Mouse (Mus musculus) hindbrain, postnatal 0 days (tissue): ENCODE data around the gene Golt1a. TPM values are rescaled to one million over a fixed set of nuclear protein-coding genes. Genes with fewer than 3 reads are reported as not detected.
A peak's percentile ranks its signal among the peaks of the same experiment; 100 is the strongest.

Source experiments
- ATAC-seq: fragments of 200-750 bp; cut with Nextera tagmentation; 2 replicates; pipeline ENCODE4 v1.8.0; 2017; ENCODE audit warnings: mild to moderate bottlenecking, moderate TSS enrichment, moderate library complexity
- DNase-seq: peaks from one replicate; pipeline ENCODE4 v3.0.0-alpha.2; 2015; ENCODE audit warnings: low spot score
- H3K27ac ChIP-seq: fragments of 300-500 bp; sonication (generic); 2 replicates; pipeline ENCODE4 v1.5.1; 2014; ENCODE audit warnings: mild to moderate bottlenecking
- H3K27me3 ChIP-seq: fragments of 300-500 bp; sonication (generic); 2 replicates; pipeline ENCODE4 v1.6.1; 2014; ENCODE audit warnings: low read length, mixed read lengths; ENCODE audit not compliant: insufficient read depth
- H3K36me3 ChIP-seq: fragments of 300-500 bp; sonication (generic); 2 replicates; pipeline ENCODE4 v1.6.1; 2014; ENCODE audit warnings: low read length, mixed read lengths; ENCODE audit not compliant: insufficient read depth
- H3K4me1 ChIP-seq: fragments of 300-500 bp; sonication (generic); 2 replicates; pipeline ENCODE4 v1.6.1; 2014; ENCODE audit warnings: antibody characterized with exemption, low read length, mixed read lengths; ENCODE audit not compliant: insufficient read depth
- H3K4me2 ChIP-seq: fragments of 300-500 bp; sonication (generic); 2 replicates; pipeline ENCODE4 v1.6.1; 2014; ENCODE audit warnings: low read depth, mild to moderate bottlenecking, low read length, moderate library complexity, mixed read lengths
- H3K4me3 ChIP-seq: fragments of 300-500 bp; sonication (generic); 2 replicates; pipeline ENCODE4 v1.5.1; 2014; ENCODE audit warnings: low read length
- H3K9ac ChIP-seq: fragments of 300-500 bp; sonication (generic); replicated peaks from 2 replicates; pipeline ENCODE4 v1.6.1; 2014; ENCODE audit warnings: mild to moderate bottlenecking, low read length, moderate library complexity, mixed read lengths
- H3K9me3 ChIP-seq: fragments of 300-500 bp; sonication (generic); 2 replicates; pipeline ENCODE4 v1.6.1; 2016; ENCODE audit warnings: low read length, mixed read lengths
- CTCF ChIP-seq: IDR thresholded peaks from 2 replicates; pipeline ENCODE4 v1.5.1; 2016; ENCODE audit warnings: antibody characterized with exemption, control low read depth, low read depth
- WGBS: fragments of 180-500 bp; shearing (Covaris S2); extraction: QIAGEN DNeasy Blood & Tissue Kit; methylation state at CpG from one replicate; pipeline ENCODE4 v1.1.7; 2014; 5-methylcytosine and 5-hydroxymethylcytosine counted together
- polyA plus RNA-seq: library from polyadenylated mRNA; unstranded; fragments of >200 nt; fragmentation: Nextera tagmentation; extraction: Ambion mirVana; gene quantifications from 2 replicates; pipeline ENCODE4 v1.2.1, GENCODE M21; 2015
- total RNA-seq: library from RNA; depleted of rRNA; stranded (reverse); fragments of >200 nt; gene quantifications from 2 replicates; pipeline ENCODE4 v1.2.3, GENCODE M21; 2014

The Golt1a gene
- total and polyA plus RNA-seq, 2 experiments from 2014 or later: 0.08 TPM; not detected in 1

- H3K4me2 ChIP-seq: no peak overlapping the region
- H3K27me3 ChIP-seq: no peaks in the 10 kb centered on the region
- WGBS: 18% methylated on average over 10 of the region's 10 CpGs
- 0 out of 2 replicates have a peak, but pooled peaks cover 12% of the 10 kb centered on the region for H3K4me1 ChIP-seq
- ATAC-seq (peak; percentile 80), DNase-seq (peak; percentile 63)
- peaks cover 8% of the 10 kb centered on the region; the same call in 1 of the 2 replicates for H3K36me3 ChIP-seq
- TF ChIP-seq CTCF: no peak
- 0 out of 2 replicates have a peak overlapping the region, but pooled peaks have one; percentile 3 for H3K9ac ChIP-seq
- H3K9me3 ChIP-seq: no peaks in the 10 kb centered on the region
- H3K4me3 ChIP-seq: no peak overlapping the region
- peak overlapping the region; percentile 55 for H3K27ac ChIP-seq
Measured at GRCm38 (mm10) chr1:133267813-133268492, 41.6 kb upstream of the Golt1a start.

- 72% methylated on average over 3 of the region's 3 CpGs for WGBS
- H3K36me3 ChIP-seq: peaks cover 8% of the 10 kb centered on the region; the same call in 1 of the 2 replicates
- H3K4me1 ChIP-seq: 0 out of 2 replicates have a peak, but pooled peaks cover 12% of the 10 kb centered on the region
Measured at GRCm38 (mm10) chr1:133268503-133268902, 41.1 kb upstream of the Golt1a start.

GRCm38 (mm10) chr1:133270336-133270735 is 39.3 kb upstream of the Golt1a start:
- Histone ChIP-seq H3K9ac (no peak overlapping the region), H3K27ac (no peak overlapping the region), H3K4me1 (0 out of 2 replicates have a peak, but pooled peaks cover 9% of the 10 kb centered on the region), H3K4me2 (no peak overlapping the region), H3K4me3 (no peak overlapping the region), H3K27me3 (no peaks in the 10 kb centered on the region), H3K36me3 (peaks cover 18% of the 10 kb centered on the region; the same call in 1 of the 2 replicates), H3K9me3 (no peaks in the 10 kb centered on the region)
- 54% methylated on average over 6 of the region's 6 CpGs for WGBS
- DNase-seq (no peak), ATAC-seq (no peak)
- TF ChIP-seq CTCF: no peak

More at GRCm38 (mm10) chr1:133268503-133268902, 41.1 kb upstream of the Golt1a start:
- no peaks in the 10 kb centered on the region for H3K9me3 ChIP-seq
- ATAC-seq: peak; percentile 57
- no peak overlapping the region for H3K9ac ChIP-seq
- peak overlapping the region; percentile 55; the same call in 1 of the 2 replicates for H3K27ac ChIP-seq
- no peaks in the 10 kb centered on the region for H3K27me3 ChIP-seq
- DNase-seq: no peak
- peak; percentile 49 for TF ChIP-seq CTCF
- H3K4me3 ChIP-seq: no peak overlapping the region
- no peak overlapping the region for H3K4me2 ChIP-seq

GRCm38 (mm10) chr1:133274163-133274562 is 35.4 kb upstream of the Golt1a start:
- no peak overlapping the region for H3K4me2 ChIP-seq
- 91% methylated on average over 19 of the region's 19 CpGs for WGBS
- DNase-seq (no peak), ATAC-seq (no peak)
- H3K4me3 ChIP-seq: no peak overlapping the region
- H3K9me3 ChIP-seq: no peaks in the 10 kb centered on the region
- H3K9ac ChIP-seq: no peak overlapping the region
- H3K36me3 ChIP-seq: peaks cover 18% of the 10 kb centered on the region; the same call in 1 of the 2 replicates
- no peaks in the 10 kb centered on the region for H3K4me1 ChIP-seq
- H3K27me3 ChIP-seq: no peaks in the 10 kb centered on the region
- TF ChIP-seq CTCF: no peak
- H3K27ac ChIP-seq: no peak overlapping the region

- no peak for ATAC-seq
- Histone ChIP-seq H3K36me3 (peaks cover 11% of the 10 kb centered on the region; the same call in 1 of the 2 replicates), H3K27me3 (no peaks in the 10 kb centered on the region)
Measured at GRCm38 (mm10) chr1:133276983-133277382, 32.6 kb upstream of the Golt1a start.

GRCm38 (mm10) chr1:133278539-133278938 is 31.1 kb upstream of the Golt1a start:
- H3K36me3 ChIP-seq: peaks cover 11% of the 10 kb centered on the region; the same call in 1 of the 2 replicates

More at GRCm38 (mm10) chr1:133276983-133277382, 32.6 kb upstream of the Golt1a start:
- H3K27ac ChIP-seq: no peak overlapping the region
- H3K4me1 ChIP-seq: no peaks in the 10 kb centered on the region
- no peaks in the 10 kb centered on the region for H3K9me3 ChIP-seq
- no peak overlapping the region for H3K4me3 ChIP-seq
- WGBS: 48% methylated on average over 5 of the region's 5 CpGs
- H3K9ac ChIP-seq: no peak overlapping the region
- TF ChIP-seq CTCF: no peak
- no peak overlapping the region for H3K4me2 ChIP-seq
- no peak for DNase-seq

More at GRCm38 (mm10) chr1:133278539-133278938, 31.1 kb upstream of the Golt1a start:
- WGBS: 48% methylated on average over 6 of the region's 6 CpGs
- Histone ChIP-seq H3K9ac (no peak overlapping the region), H3K27ac (peak overlapping the region; percentile 76; the same call in 1 of the 2 replicates), H3K9me3 (no peaks in the 10 kb centered on the region), H3K4me2 (no peak overlapping the region), H3K4me1 (no peaks in the 10 kb centered on the region), H3K4me3 (no peak overlapping the region), H3K27me3 (no peaks in the 10 kb centered on the region)
- ATAC-seq (peak; percentile 36; the same call in 1 of the 2 replicates), DNase-seq (peak; percentile 49)
- no peak for TF ChIP-seq CTCF
